ENCODE assay signal across 21 mouse cellular contexts in the genomic region with DNA sequence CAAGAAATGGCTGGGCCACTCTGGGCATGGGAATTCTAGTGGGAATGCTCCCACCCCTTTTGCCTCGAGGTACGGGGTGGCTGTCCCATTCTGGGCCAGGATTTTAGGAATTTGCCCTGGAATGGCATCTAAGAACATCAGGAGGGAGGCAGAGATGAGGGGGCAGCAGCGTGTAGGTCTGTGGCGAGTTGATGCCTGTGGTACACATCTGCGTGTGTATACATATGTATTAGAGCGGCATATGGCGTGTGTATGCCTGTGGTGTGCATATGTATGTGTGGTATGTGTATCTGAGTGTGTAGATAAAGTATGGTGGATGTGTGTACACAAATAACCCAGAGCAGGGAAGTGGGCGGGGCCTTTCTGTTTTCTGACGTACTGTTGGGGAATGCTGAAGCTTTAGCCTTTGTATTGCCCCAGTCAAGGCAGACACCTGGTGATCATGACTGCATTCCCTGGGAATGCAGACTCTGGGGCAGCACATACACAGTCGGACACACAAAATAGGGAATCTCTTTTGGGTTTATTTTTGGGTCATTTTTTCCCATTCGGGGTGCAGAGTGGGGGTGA. TPM values are rescaled to one million over a fixed set of nuclear protein-coding genes. Genes with fewer than 3 reads are reported as not detected.
DNase-seq lines count a peak whose midpoint lies in the region; ATAC-seq and TF ChIP-seq lines count a peak whose summit lies in the region.
"Had no signal": no experiment of that assay in that cellular context is flagged by ENCODE, and none has a peak within 500 bp of the region (broad histone marks: within the 10 kb centered on the region; RNA-seq: fewer than 3 reads in every experiment).

No protein-coding gene starts in this region.

- DNase-seq in heart, embryonic 10.5 days (ENCODE audit: low spot score) = no peak
- DNase-seq in lung, embryonic 14.5 days = peak; percentile 23
- DNase-seq in lung, adult 2 months = no peak
- DNase-seq in R1 (ENCODE audit: low read depth, low spot score) = peak; percentile 77
- DNase-seq in spleen, postnatal 10 days (ENCODE audit: low spot score in 2 of 2) = no peak
- DNase-seq: adrenal gland, adult 8-10 months; cerebellum, adult 11 months; cerebellum, postnatal 36 days; lung, postnatal 14 days; spleen, adult 18-20 months; thymus, postnatal 4 days had no signal

- ATAC-seq in heart, embryonic 12.5 days (ENCODE audit: insufficient number of reproducible peaks, low FRiP score) = no peak
- no peak for ATAC-seq in lung, embryonic 14.5 days (ENCODE audit: insufficient read depth)
- ATAC-seq in hindbrain, embryonic 16.5 days = no peak
- ATAC-seq: forebrain, embryonic 16.5 days; intestine, embryonic 16.5 days had no signal

- H3K9ac ChIP-seq in heart, embryonic 12.5 days = no peak overlapping the region
- no peak overlapping the region for H3K9ac ChIP-seq in lung, embryonic 14.5 days
- no peak overlapping the region for H3K9ac ChIP-seq in hindbrain, embryonic 16.5 days (ENCODE audit: low read depth, low read length)
- H3K9ac ChIP-seq: hindbrain, embryonic 14.5 days; kidney, embryonic 15.5 days; neural tube, embryonic 13.5 days had no signal

- H3K4me1 ChIP-seq in heart, embryonic 12.5 days (replicated peaks) = peaks cover 62% of the 10 kb centered on the region
- H3K4me1 ChIP-seq in heart, embryonic 10.5 days = peaks cover 51% of the 10 kb centered on the region
- peaks cover 5% of the 10 kb centered on the region; the same call in 1 of the 2 replicates for H3K4me1 ChIP-seq in lung, embryonic 14.5 days (ENCODE audit: insufficient read depth)
- H3K4me1 ChIP-seq in lung, adult 2 months (ENCODE audit: control insufficient read depth, insufficient read depth, low read length) = no peaks in the 10 kb centered on the region; the same call in 1 of the 2 replicates
- peaks cover 6% of the 10 kb centered on the region for H3K4me1 ChIP-seq in hindbrain, embryonic 16.5 days (ENCODE audit: control insufficient read depth, insufficient read depth, low read depth, low read length)

- no peak for TF ChIP-seq CTCF in lung, embryonic 14.5 days (IDR thresholded peaks at IDR 0.05; ENCODE audit: low read depth)
- no peak for TF ChIP-seq CTCF in lung, adult 2 months (IDR thresholded peaks at IDR 0.05; ENCODE audit: insufficient read depth, low read length)

- H3K9me3 ChIP-seq in heart, embryonic 12.5 days (replicated peaks) = no peaks in the 10 kb centered on the region
- H3K9me3 ChIP-seq in heart, embryonic 10.5 days = no peaks in the 10 kb centered on the region
- H3K9me3 ChIP-seq in lung, embryonic 14.5 days (ENCODE audit: low read depth, low read length) = no peaks in the 10 kb centered on the region
- no peaks in the 10 kb centered on the region for H3K9me3 ChIP-seq in hindbrain, embryonic 16.5 days (ENCODE audit: control insufficient read depth, low read length)
- H3K9me3 ChIP-seq: kidney, embryonic 15.5 days; neural tube, embryonic 13.5 days had no signal

- WGBS in heart, embryonic 12.5 days = 65% methylated on average over 11 of the region's 11 CpGs
- 68% methylated on average over 11 of the region's 11 CpGs for WGBS in heart, embryonic 10.5 days
- WGBS in lung, embryonic 14.5 days = 73% methylated on average over 11 of the region's 11 CpGs
- 65% methylated on average over 11 of the region's 11 CpGs for WGBS in lung, adult 2 months
- WGBS in hindbrain, embryonic 16.5 days = 73% methylated on average over 11 of the region's 11 CpGs

- H3K4me2 ChIP-seq in heart, embryonic 12.5 days = no peak overlapping the region
- no peak overlapping the region for H3K4me2 ChIP-seq in lung, embryonic 14.5 days
- H3K4me2 ChIP-seq in hindbrain, embryonic 16.5 days (ENCODE audit: low read length) = no peak overlapping the region
- H3K4me2 ChIP-seq: hindbrain, embryonic 14.5 days; kidney, embryonic 15.5 days; liver, embryonic 11.5 days; midbrain, embryonic 11.5 days; neural tube, embryonic 13.5 days had no signal

- no peak for TF ChIP-seq POLR2A in lung, adult 2 months (IDR thresholded peaks at IDR 0.05; ENCODE audit: borderline replicate concordance, extremely low read depth, low read depth, low read length)

- H3K4me3 ChIP-seq in heart, embryonic 12.5 days = no peak overlapping the region
- no peak overlapping the region for H3K4me3 ChIP-seq in heart, embryonic 10.5 days
- no peak overlapping the region for H3K4me3 ChIP-seq in lung, embryonic 14.5 days (ENCODE audit: low read depth, low read length)
- H3K4me3 ChIP-seq in lung, adult 2 months (replicated peaks; ENCODE audit: extremely low read depth, low read depth, low read length) = no peak overlapping the region
- no peak overlapping the region for H3K4me3 ChIP-seq in hindbrain, embryonic 16.5 days (ENCODE audit: low read length)
- H3K4me3 ChIP-seq: kidney, embryonic 15.5 days; neural tube, embryonic 13.5 days had no signal

- H3K36me3 ChIP-seq in heart, embryonic 12.5 days = peaks cover 62% of the 10 kb centered on the region
- H3K36me3 ChIP-seq in heart, embryonic 10.5 days = peaks cover 62% of the 10 kb centered on the region
- no peaks in the 10 kb centered on the region for H3K36me3 ChIP-seq in lung, embryonic 14.5 days (ENCODE audit: insufficient read depth)
- H3K36me3 ChIP-seq in hindbrain, embryonic 16.5 days (ENCODE audit: control insufficient read depth, insufficient read depth, low read length) = no peaks in the 10 kb centered on the region
- H3K36me3 ChIP-seq: kidney, embryonic 15.5 days; neural tube, embryonic 13.5 days had no signal

- 0 out of 2 replicates have a peak overlapping the region, but pooled peaks have one; percentile 23 for H3K27ac ChIP-seq in heart, embryonic 12.5 days (ENCODE audit: poor library complexity, severe bottlenecking)
- no peak overlapping the region for H3K27ac ChIP-seq in heart, embryonic 10.5 days
- H3K27ac ChIP-seq in lung, embryonic 14.5 days (ENCODE audit: low read depth) = no peak overlapping the region
- H3K27ac ChIP-seq in hindbrain, embryonic 16.5 days (ENCODE audit: low read depth, low read length) = no peak overlapping the region
- H3K27ac ChIP-seq: hindbrain, embryonic 14.5 days; kidney, embryonic 15.5 days; neural tube, embryonic 13.5 days had no signal

- no peaks in the 10 kb centered on the region for H3K27me3 ChIP-seq in heart, embryonic 12.5 days (replicated peaks)
- H3K27me3 ChIP-seq in heart, embryonic 10.5 days (ENCODE audit: insufficient read depth, poor library complexity, severe bottlenecking) = no peaks in the 10 kb centered on the region
- no peaks in the 10 kb centered on the region for H3K27me3 ChIP-seq in lung, embryonic 14.5 days (ENCODE audit: insufficient read depth, low read length)
- H3K27me3 ChIP-seq in hindbrain, embryonic 16.5 days (replicated peaks; ENCODE audit: control insufficient read depth, insufficient read depth, low read length) = no peaks in the 10 kb centered on the region

RNA-seq across cellular contexts. Expression of a gene that starts 10.1 kb away (rescaled TPM):
- polyA plus RNA-seq in heart, embryonic 12.5 days (2016; fragmentation: Nextera tagmentation; extraction: Ambion mirVana) = 82.9 and 92.6 TPM in 2 replicates
- polyA plus RNA-seq in heart, embryonic 10.5 days (2016; fragmentation: Nextera tagmentation; extraction: Ambion mirVana) = 41.1 and 90.1 TPM in 2 replicates
- polyA plus RNA-seq in lung, embryonic 14.5 days (2014; fragmentation: Nextera tagmentation; extraction: Ambion mirVana) = 0.07 and 0.87 TPM in 2 replicates
- 0.62 and 2.7 TPM in 2 replicates for polyA plus RNA-seq in lung, adult 2 months (2012; rRNA removed)
- polyA plus RNA-seq in hindbrain, embryonic 16.5 days (2015; fragmentation: Nextera tagmentation; extraction: Ambion mirVana) = 0.35 TPM in 1 of 2 replicates, not detected in the other
- polyA plus RNA-seq: brain, embryonic 14.5 days; forebrain, embryonic 16.5 days; hindbrain, embryonic 14.5 days; midbrain, embryonic 11.5 days had no signal

RNA-seq across cellular contexts. Expression of a gene that starts 28.9 kb away (rescaled TPM):
- 8.2 TPM in 2 replicates for polyA plus RNA-seq in heart, embryonic 12.5 days (2016; fragmentation: Nextera tagmentation; extraction: Ambion mirVana)
- 7.5 and 8.0 TPM in 2 replicates for polyA plus RNA-seq in heart, embryonic 10.5 days (2016; fragmentation: Nextera tagmentation; extraction: Ambion mirVana)
- 2.2 and 2.7 TPM in 2 replicates for polyA plus RNA-seq in lung, embryonic 14.5 days (2014; fragmentation: Nextera tagmentation; extraction: Ambion mirVana)
- polyA plus RNA-seq in lung, adult 2 months (2012; rRNA removed) = 53.3 and 110 TPM in 2 replicates
- 1.8 and 2.7 TPM in 2 replicates for polyA plus RNA-seq in hindbrain, embryonic 16.5 days (2015; fragmentation: Nextera tagmentation; extraction: Ambion mirVana)

RNA-seq across cellular contexts. Expression of a gene that starts 56.3 kb away (rescaled TPM):
- polyA plus RNA-seq in heart, embryonic 12.5 days (2016; fragmentation: Nextera tagmentation; extraction: Ambion mirVana) = 4.4 and 4.9 TPM in 2 replicates
- polyA plus RNA-seq in heart, embryonic 10.5 days (2016; fragmentation: Nextera tagmentation; extraction: Ambion mirVana) = 1.1 and 4.1 TPM in 2 replicates
- polyA plus RNA-seq in lung, embryonic 14.5 days (2014; fragmentation: Nextera tagmentation; extraction: Ambion mirVana) = 8.7 and 9.7 TPM in 2 replicates
- polyA plus RNA-seq in lung, adult 2 months (2012; rRNA removed) = 8.4 and 10.9 TPM in 2 replicates
- 10.0 and 10.3 TPM in 2 replicates for polyA plus RNA-seq in hindbrain, embryonic 16.5 days (2015; fragmentation: Nextera tagmentation; extraction: Ambion mirVana)

Comparison
In these comparisons a context has a peak if more than half of its experiments do, and no peak if none do; other contexts are left out.
1. DNase-seq: peak in lung, embryonic 14.5 days (single experiment) and R1 (single experiment); none in heart, embryonic 10.5 days (single experiment), lung, adult 2 months (single experiment) and spleen, postnatal 10 days (0 of 2).
2. RNA of a gene that starts 10.1 kb away (polyA plus RNA-seq): 82.9 to 92.6 TPM in heart, embryonic 12.5 days and 41.1 to 90.1 TPM in heart, embryonic 10.5 days; 0.62 to 2.7 TPM in lung, adult 2 months, 0.07 to 0.87 TPM in lung, embryonic 14.5 days and 0.35 TPM in hindbrain, embryonic 16.5 days; every median in the first group is over 10 times any median in the second.